Mouse (Mus musculus): ENCODE results near the gene Thtpa.

Gene Thtpa

DNA sequence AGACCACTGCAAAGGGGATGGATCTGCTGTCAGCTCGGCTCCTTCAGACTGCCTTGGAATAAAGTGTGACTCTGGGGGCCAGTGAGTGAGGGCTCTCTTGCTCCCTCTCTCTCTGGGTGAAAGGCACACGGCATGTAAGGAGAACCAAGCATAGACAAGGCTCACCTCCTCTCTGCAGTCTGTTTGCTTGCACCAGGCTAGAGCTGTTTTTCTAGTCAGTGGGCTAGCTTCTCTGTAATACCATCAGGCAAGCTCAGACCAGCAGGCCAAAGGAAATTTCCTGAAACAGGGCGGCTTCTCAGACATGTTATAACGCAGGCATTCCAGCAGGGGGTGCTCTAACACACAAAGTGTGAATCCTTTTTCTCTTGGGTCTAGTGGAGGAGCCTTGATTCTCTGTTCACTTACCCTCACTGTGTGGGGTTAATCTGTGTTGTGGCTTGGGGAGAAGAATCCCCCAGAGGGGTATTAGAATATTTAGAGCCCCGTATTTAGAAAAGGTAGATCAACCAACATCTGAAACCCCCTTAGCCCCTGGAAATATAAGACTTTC lies 53.9 kb downstream of the Thtpa start:
- DNase-seq: peak; percentile 42

Measured in kidney, adult 9 months (tissue).